In genomic region chr17:50484981-50485380, GRCm38 (mm10) we compare ENCODE assay signal across 22 mouse cellular contexts. TPM values are rescaled to one million over a fixed set of nuclear protein-coding genes. Genes with fewer than 3 reads are reported as not detected.
DNase-seq lines count a peak whose midpoint lies in the region; ATAC-seq and TF ChIP-seq lines count a peak whose summit lies in the region.
"Had no signal": no experiment of that assay in that cellular context is flagged by ENCODE, and none has a peak within 500 bp of the region (broad histone marks: within the 10 kb centered on the region; RNA-seq: fewer than 3 reads in every experiment).

No protein-coding gene starts in this region.

- H3K9me3 ChIP-seq in forebrain, postnatal 0 days (ENCODE audit: low read length): no peaks in the 10 kb centered on the region
- H3K9me3 ChIP-seq in forebrain, embryonic 13.5 days (replicated peaks): no peaks in the 10 kb centered on the region
- H3K9me3 ChIP-seq: embryonic facial prominence, embryonic 10.5 days; liver, embryonic 13.5 days; midbrain, embryonic 12.5 days had no signal

- no peak overlapping the region for H3K9ac ChIP-seq in forebrain, postnatal 0 days
- H3K9ac ChIP-seq in forebrain, embryonic 13.5 days: no peak overlapping the region
- H3K9ac ChIP-seq: liver, embryonic 13.5 days; midbrain, embryonic 12.5 days had no signal

- no peaks in the 10 kb centered on the region for H3K4me1 ChIP-seq in forebrain, postnatal 0 days (ENCODE audit: insufficient read depth)
- no peaks in the 10 kb centered on the region for H3K4me1 ChIP-seq in forebrain, embryonic 13.5 days
- peaks cover 2% of the 10 kb centered on the region; the same call in 1 of the 2 replicates for H3K4me1 ChIP-seq in spleen, adult 2 months (ENCODE audit: control insufficient read depth, insufficient read depth, insufficient read length)
- H3K4me1 ChIP-seq: liver, embryonic 13.5 days; midbrain, embryonic 12.5 days had no signal

- no peak overlapping the region for H3K4me2 ChIP-seq in forebrain, postnatal 0 days (ENCODE audit: low read depth)
- H3K4me2 ChIP-seq in forebrain, embryonic 13.5 days: no peak overlapping the region
- H3K4me2 ChIP-seq: liver, embryonic 13.5 days; midbrain, embryonic 12.5 days had no signal

- no peak for TF ChIP-seq POLR2A in spleen, adult 2 months (IDR thresholded peaks at IDR 0.05; ENCODE audit: low read depth, low read length)

- H3K4me3 ChIP-seq in forebrain, postnatal 0 days (ENCODE audit: low read depth, low read length): no peak overlapping the region
- H3K4me3 ChIP-seq in forebrain, embryonic 13.5 days: no peak overlapping the region
- H3K4me3 ChIP-seq in spleen, adult 2 months (ENCODE audit: extremely low read depth, insufficient read depth, insufficient read length): no peak overlapping the region
- H3K4me3 ChIP-seq: embryonic facial prominence, embryonic 10.5 days; liver, embryonic 13.5 days; midbrain, embryonic 12.5 days had no signal

- no peak for DNase-seq in forebrain, postnatal 0 days
- peak in 1 of 2 experiments; percentile 17 for DNase-seq in spleen, adult 2 months (ENCODE audit: low read depth in 1 of 2, low spot score in 2 of 2)
- DNase-seq in spleen, postnatal 10 days (ENCODE audit: low spot score in 2 of 2): no peak
- DNase-seq in brain, adult 2 months (ENCODE audit: low read depth, low spot score): peak; percentile 20
- DNase-seq in thymus, postnatal 4 days: peak; percentile 33
- DNase-seq in cerebellum, postnatal 10 days: no peak
- no peak for DNase-seq in layer of hippocampus, adult 9-11 months
- DNase-seq: adrenal gland, postnatal 25 days; cerebellum, adult 11 months; cerebellum, adult 9-11 months; heart, postnatal 4 days; kidney, postnatal 25 days; liver, embryonic 13.5 days; lung, adult 2 months; lung, postnatal 14 days had no signal

- no peak for TF ChIP-seq CTCF in forebrain, postnatal 0 days (IDR thresholded peaks at IDR 0.05; ENCODE audit: low read depth)
- TF ChIP-seq CTCF in spleen, adult 2 months (IDR thresholded peaks at IDR 0.05; ENCODE audit: extremely low read depth, insufficient read depth, insufficient read length, insufficient replicate concordance): no peak

- H3K27ac ChIP-seq in forebrain, postnatal 0 days (ENCODE audit: low read depth, low read length): 0 out of 2 replicates have a peak overlapping the region, but pooled peaks have one; percentile 24
- no peak overlapping the region for H3K27ac ChIP-seq in forebrain, embryonic 13.5 days
- H3K27ac ChIP-seq in spleen, adult 2 months (ENCODE audit: insufficient read depth, low read length): peak overlapping the region; percentile 45
- H3K27ac ChIP-seq: embryonic facial prominence, embryonic 10.5 days; liver, embryonic 13.5 days; midbrain, embryonic 12.5 days had no signal

- peak; percentile 67 for ATAC-seq in forebrain, postnatal 0 days
- no peak for ATAC-seq in forebrain, embryonic 13.5 days
- ATAC-seq: hindbrain, embryonic 16.5 days; intestine, postnatal 0 days had no signal

- no peaks in the 10 kb centered on the region for H3K27me3 ChIP-seq in forebrain, postnatal 0 days (ENCODE audit: insufficient read depth, low read length)
- no peaks in the 10 kb centered on the region for H3K27me3 ChIP-seq in forebrain, embryonic 13.5 days
- no peaks in the 10 kb centered on the region for H3K27me3 ChIP-seq in spleen, adult 2 months (ENCODE audit: control insufficient read depth, insufficient read depth, low read length)
- H3K27me3 ChIP-seq: CH12.LX; liver, embryonic 13.5 days; midbrain, embryonic 12.5 days had no signal

- WGBS in forebrain, postnatal 0 days: 63% methylated on average over 5 of the region's 5 CpGs
- 83% methylated on average over 5 of the region's 5 CpGs for WGBS in forebrain, embryonic 13.5 days
- WGBS in spleen, adult 2 months: 44% methylated on average over 5 of the region's 5 CpGs

- H3K36me3 ChIP-seq in forebrain, postnatal 0 days (ENCODE audit: insufficient read depth): no peaks in the 10 kb centered on the region
- H3K36me3 ChIP-seq in forebrain, embryonic 13.5 days (ENCODE audit: poor library complexity, severe bottlenecking): no peaks in the 10 kb centered on the region
- H3K36me3 ChIP-seq in spleen, adult 2 months (ENCODE audit: control insufficient read depth, insufficient read depth, low read length): no peaks in the 10 kb centered on the region
- H3K36me3 ChIP-seq: embryonic facial prominence, embryonic 10.5 days; G1E; liver, embryonic 13.5 days; midbrain, embryonic 12.5 days had no signal

RNA-seq across cellular contexts. Expression of gene Plcl2, which starts 24.2 kb away (rescaled TPM):
- total RNA-seq in forebrain, postnatal 0 days (2014; rRNA removed): 59.3 and 65.6 TPM in 2 replicates
- 9.6 and 9.8 TPM in 2 replicates for polyA plus RNA-seq in forebrain, postnatal 0 days (2015; fragmentation: Nextera tagmentation; extraction: Ambion mirVana)
- 5.7 and 7.3 TPM in 2 replicates for polyA plus RNA-seq in forebrain, embryonic 13.5 days (2015; fragmentation: Nextera tagmentation; extraction: Ambion mirVana)
- 11.5 and 12.6 TPM in 2 replicates for polyA plus RNA-seq in spleen, adult 2 months (2012; rRNA removed)
- polyA plus RNA-seq: G1E had no signal

Comparison
In these comparisons a context has a peak if more than half of its experiments do, and no peak if none do; other contexts are left out.
1. DNase-seq: peak in brain, adult 2 months (single experiment) and thymus, postnatal 4 days (single experiment); none in forebrain, postnatal 0 days (single experiment), spleen, postnatal 10 days (0 of 2), cerebellum, postnatal 10 days (0 of 2) and layer of hippocampus, adult 9-11 months (single experiment).